Mouse (Mus musculus): Measurements from ENCODE around the gene Gm765. TPM values are rescaled to one million over a fixed set of nuclear protein-coding genes. Genes with fewer than 3 reads are reported as not detected.

Gene Gm765
- total and polyA plus RNA-seq, 3 experiments, result 0.06 to 0.11 TPM; not detected in 1

- no peak overlapping the region for H3K4me3 ChIP-seq
- TF ChIP-seq EP300 (IDR thresholded peaks at IDR 0.05; ENCODE audit: insufficient read depth, low read depth, low read length), result no peak
- TF ChIP-seq CTCF (IDR thresholded peaks at IDR 0.05), result no peak
- no peak for TF ChIP-seq POLR2A (IDR thresholded peaks at IDR 0.05; ENCODE audit: insufficient read depth, low read depth, low read length)
- no peaks in the 10 kb centered on the region for H3K36me3 ChIP-seq (ENCODE audit: control insufficient read depth, insufficient read depth, low read length)
- no peak for DNase-seq
- intact Hi-C loops (cut with DNase I), result no loop called here
- no peaks in the 10 kb centered on the region for H3K27me3 ChIP-seq (ENCODE audit: control insufficient read depth, insufficient read depth, low read length)
- WGBS, result 76% methylated on average over 16 of the region's 16 CpGs
- no peaks in the 10 kb centered on the region for H3K79me2 ChIP-seq (replicated peaks; ENCODE audit: control insufficient read depth, insufficient read depth, low read length)
- H3K4me1 ChIP-seq (ENCODE audit: control insufficient read depth, insufficient read depth, low read length), result no peaks in the 10 kb centered on the region
- no peak overlapping the region for H3K27ac ChIP-seq
- no peak overlapping the region for H3K9ac ChIP-seq (ENCODE audit: low read depth, low read length)
Observed at GRCm38 (mm10) chr6:98221970-98222369, 120.6 kb downstream of the Gm765 start.

GRCm38 (mm10) chr6:98212225-98212624, 130.3 kb downstream of the Gm765 start:
- no peak for DNase-seq
- WGBS, result 68% methylated on average over 3 of the region's 3 CpGs
- TF ChIP-seq POLR2A (IDR thresholded peaks at IDR 0.05; ENCODE audit: insufficient read depth, low read depth, low read length), result no peak
- no peak for TF ChIP-seq CTCF (IDR thresholded peaks at IDR 0.05)
- no peak for TF ChIP-seq EP300 (IDR thresholded peaks at IDR 0.05; ENCODE audit: insufficient read depth, low read depth, low read length)
- Histone ChIP-seq H3K4me3 (no peak overlapping the region), H3K27me3 (ENCODE audit: control insufficient read depth, insufficient read depth, low read length) (no peaks in the 10 kb centered on the region), H3K27ac (no peak overlapping the region), H3K36me3 (ENCODE audit: control insufficient read depth, insufficient read depth, low read length) (no peaks in the 10 kb centered on the region), H3K79me2 (replicated peaks; ENCODE audit: control insufficient read depth, insufficient read depth, low read length) (no peaks in the 10 kb centered on the region), H3K4me1 (ENCODE audit: control insufficient read depth, insufficient read depth, low read length) (no peaks in the 10 kb centered on the region), H3K9ac (ENCODE audit: low read depth, low read length) (no peak overlapping the region)
- intact Hi-C loops (cut with DNase I), result no loop called here

DNA sequence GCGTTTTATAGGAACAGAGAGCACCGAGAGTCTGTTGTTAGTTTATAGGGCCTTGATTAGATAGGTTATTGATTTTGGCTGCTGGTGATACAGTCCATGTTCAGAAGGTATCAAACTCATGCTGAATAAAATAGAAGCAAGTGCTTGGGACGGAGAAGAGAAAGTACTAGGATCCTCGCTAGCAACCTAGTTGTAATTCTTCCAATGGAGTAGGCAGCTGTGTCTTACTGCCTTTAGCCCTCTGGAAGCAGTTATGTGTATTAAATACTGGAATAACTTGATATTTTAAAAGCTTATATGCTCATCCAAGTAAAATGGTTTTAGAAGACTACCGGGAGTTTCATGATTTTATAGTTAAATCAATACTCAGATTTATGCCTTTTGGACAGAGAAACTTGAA, 132.3 kb downstream of the Gm765 start:
- Histone ChIP-seq H3K4me1 (ENCODE audit: control insufficient read depth, insufficient read depth, low read length) (no peaks in the 10 kb centered on the region), H3K9ac (ENCODE audit: low read depth, low read length) (no peak overlapping the region), H3K79me2 (replicated peaks; ENCODE audit: control insufficient read depth, insufficient read depth, low read length) (no peaks in the 10 kb centered on the region), H3K27me3 (ENCODE audit: control insufficient read depth, insufficient read depth, low read length) (no peaks in the 10 kb centered on the region), H3K36me3 (ENCODE audit: control insufficient read depth, insufficient read depth, low read length) (no peaks in the 10 kb centered on the region), H3K27ac (no peak overlapping the region), H3K4me3 (no peak overlapping the region)
- 87% methylated on average over 5 of the region's 5 CpGs for WGBS
- intact Hi-C loops (cut with DNase I), result no loop called here
- no peak for DNase-seq
- TF ChIP-seq CTCF (IDR thresholded peaks at IDR 0.05) (no peak), POLR2A (IDR thresholded peaks at IDR 0.05; ENCODE audit: insufficient read depth, low read depth, low read length) (no peak), EP300 (IDR thresholded peaks at IDR 0.05; ENCODE audit: insufficient read depth, low read depth, low read length) (no peak)

DNA sequence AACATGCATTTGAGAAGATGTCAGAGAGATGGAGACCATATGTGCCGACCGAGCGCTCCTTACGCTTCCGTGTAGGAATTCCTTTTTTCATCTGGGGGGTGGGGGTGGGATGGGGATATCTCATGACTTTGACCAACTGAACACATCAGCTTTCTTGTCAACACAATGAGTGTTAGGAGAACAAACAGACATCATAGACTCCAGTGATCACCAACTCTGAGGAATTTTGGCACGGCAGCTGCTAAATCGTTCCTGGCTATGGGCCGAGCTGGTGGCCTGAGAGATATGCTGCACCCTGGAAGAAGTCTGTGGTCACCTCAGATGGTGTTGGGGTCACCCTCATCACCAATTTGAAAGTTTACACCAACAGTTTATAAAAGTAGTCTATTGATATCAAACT, 134.5 kb downstream of the Gm765 start:
- DNase-seq, result no peak
- WGBS, result 56% methylated on average over 8 of the region's 8 CpGs
- no peaks in the 10 kb centered on the region for H3K79me2 ChIP-seq (replicated peaks; ENCODE audit: control insufficient read depth, insufficient read depth, low read length)
- H3K4me3 ChIP-seq, result no peak overlapping the region
- no peaks in the 10 kb centered on the region for H3K27me3 ChIP-seq (ENCODE audit: control insufficient read depth, insufficient read depth, low read length)
- no peak for TF ChIP-seq POLR2A (IDR thresholded peaks at IDR 0.05; ENCODE audit: insufficient read depth, low read depth, low read length)
- TF ChIP-seq CTCF (IDR thresholded peaks at IDR 0.05), result no peak
- TF ChIP-seq EP300 (IDR thresholded peaks at IDR 0.05; ENCODE audit: insufficient read depth, low read depth, low read length), result no peak
- H3K4me1 ChIP-seq (ENCODE audit: control insufficient read depth, insufficient read depth, low read length), result no peaks in the 10 kb centered on the region
- no peak overlapping the region for H3K27ac ChIP-seq
- intact Hi-C loops (cut with DNase I), result no loop called here
- H3K36me3 ChIP-seq (ENCODE audit: control insufficient read depth, insufficient read depth, low read length), result no peaks in the 10 kb centered on the region
- no peak overlapping the region for H3K9ac ChIP-seq (ENCODE audit: low read depth, low read length)

DNA sequence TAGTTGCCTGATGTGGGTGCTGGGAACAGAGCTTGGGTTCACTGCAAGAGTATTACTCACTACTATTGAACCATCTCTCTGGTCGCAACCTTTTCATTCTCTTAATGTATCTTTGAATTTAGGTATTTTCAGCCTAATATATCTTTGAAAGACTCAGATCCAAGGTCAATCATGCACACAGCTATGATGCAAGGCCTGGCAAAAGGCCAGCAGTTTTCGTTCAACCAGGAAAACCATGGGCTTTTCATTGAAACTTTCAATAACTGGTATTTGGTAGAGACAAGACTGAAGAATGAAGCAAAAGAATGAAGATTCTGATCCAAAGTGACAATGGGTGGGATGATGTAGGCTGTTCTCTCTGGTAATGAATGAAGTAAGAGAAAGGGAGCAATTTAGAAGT, 143.8 kb downstream of the Gm765 start:
- WGBS, result 79% methylated on average over 2 of the region's 2 CpGs
- no peaks in the 10 kb centered on the region for H3K36me3 ChIP-seq (ENCODE audit: control insufficient read depth, insufficient read depth, low read length)
- TF ChIP-seq POLR2A (IDR thresholded peaks at IDR 0.05; ENCODE audit: insufficient read depth, low read depth, low read length) (no peak), CTCF (IDR thresholded peaks at IDR 0.05) (no peak), EP300 (IDR thresholded peaks at IDR 0.05; ENCODE audit: insufficient read depth, low read depth, low read length) (no peak)
- DNase-seq, result no peak
- intact Hi-C loops (cut with DNase I), result no loop called here
- H3K79me2 ChIP-seq (replicated peaks; ENCODE audit: control insufficient read depth, insufficient read depth, low read length), result no peaks in the 10 kb centered on the region
- H3K27ac ChIP-seq, result no peak overlapping the region
- H3K9ac ChIP-seq (ENCODE audit: low read depth, low read length), result no peak overlapping the region
- H3K27me3 ChIP-seq (ENCODE audit: control insufficient read depth, insufficient read depth, low read length), result no peaks in the 10 kb centered on the region
- H3K4me1 ChIP-seq (ENCODE audit: control insufficient read depth, insufficient read depth, low read length), result no peaks in the 10 kb centered on the region
- no peak overlapping the region for H3K4me3 ChIP-seq

DNA sequence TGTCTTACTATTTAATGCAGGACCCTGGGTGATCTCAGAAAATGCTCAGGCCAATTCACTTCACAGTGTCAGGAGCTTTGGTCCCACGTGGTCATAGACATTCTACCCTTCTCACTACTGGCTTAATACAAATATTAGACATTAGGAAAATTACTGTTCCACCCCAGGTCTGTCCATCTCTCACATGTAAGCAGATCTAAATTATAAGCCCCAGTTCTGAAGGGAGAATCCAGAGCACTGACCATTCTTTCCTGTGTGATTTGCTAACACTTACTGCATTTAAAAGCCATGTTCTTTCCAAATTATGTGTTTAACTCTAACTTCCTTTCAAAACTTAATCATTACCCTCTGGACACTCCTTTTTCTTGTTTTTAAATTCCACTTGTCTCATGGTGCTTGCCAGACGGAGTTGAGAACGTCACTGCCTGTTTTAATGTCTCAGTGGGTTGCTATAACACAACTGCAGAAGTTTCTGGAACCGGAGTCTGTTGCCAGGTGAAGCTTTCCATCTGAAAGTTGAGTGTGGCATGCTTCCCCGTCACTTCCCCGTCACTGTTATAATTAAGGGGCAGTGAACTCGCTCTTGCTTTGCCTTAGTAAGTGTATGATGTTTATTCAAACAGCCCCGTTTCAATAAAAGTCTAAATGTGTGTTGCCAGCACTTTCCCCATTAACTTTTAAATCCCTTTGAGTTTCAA, 151.7 kb downstream of the Gm765 start:
- no peak overlapping the region for H3K27ac ChIP-seq
- intact Hi-C loops (cut with DNase I), result no loop called here
- H3K27me3 ChIP-seq (ENCODE audit: control insufficient read depth, insufficient read depth, low read length), result no peaks in the 10 kb centered on the region
- no peak overlapping the region for H3K9ac ChIP-seq (ENCODE audit: low read depth, low read length)
- H3K4me1 ChIP-seq (ENCODE audit: control insufficient read depth, insufficient read depth, low read length), result no peaks in the 10 kb centered on the region
- DNase-seq, result no peak
- no peaks in the 10 kb centered on the region for H3K36me3 ChIP-seq (ENCODE audit: control insufficient read depth, insufficient read depth, low read length)
- H3K4me3 ChIP-seq, result no peak overlapping the region
- WGBS, result 73% methylated on average over 8 of the region's 8 CpGs
- TF ChIP-seq EP300 (IDR thresholded peaks at IDR 0.05; ENCODE audit: insufficient read depth, low read depth, low read length) (no peak), POLR2A (IDR thresholded peaks at IDR 0.05; ENCODE audit: insufficient read depth, low read depth, low read length) (no peak), CTCF (IDR thresholded peaks at IDR 0.05) (no peak)
- H3K79me2 ChIP-seq (replicated peaks; ENCODE audit: control insufficient read depth, insufficient read depth, low read length), result no peaks in the 10 kb centered on the region

Data from heart, adult 2 months (tissue).